Mouse (Mus musculus) heart, postnatal 0 days (tissue): Measurements from ENCODE around the gene Armc5.

Experiments
- CTCF ChIP-seq: IDR thresholded peaks from 2 replicates; pipeline ENCODE4 v1.5.1; 2016; ENCODE audit warnings: antibody characterized with exemption, control low read depth, low read depth
- EP300 ChIP-seq: IDR thresholded peaks from 2 replicates; pipeline ENCODE4 v1.6.1; 2016; ENCODE audit warnings: antibody characterized with exemption, low read depth

DNA sequence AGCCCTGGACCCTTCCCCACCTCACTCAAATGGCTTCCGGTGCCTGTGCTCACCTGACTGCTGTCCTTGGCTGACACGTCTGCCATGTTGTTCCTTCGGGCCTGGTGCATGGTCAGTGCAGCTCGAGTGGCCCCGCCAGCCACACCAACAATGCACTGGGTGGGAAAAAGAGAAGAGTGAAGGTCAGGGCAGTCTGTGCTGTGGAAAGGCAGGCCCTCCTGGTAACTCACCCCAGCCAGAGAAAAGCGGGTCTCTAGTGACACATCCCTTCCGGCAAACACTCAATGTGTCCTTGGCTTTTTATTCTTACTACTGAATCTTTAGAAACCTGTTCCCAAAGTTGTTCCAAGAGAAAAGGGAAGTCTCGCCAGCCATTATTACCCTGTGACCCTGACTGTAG lies 47.9 kb downstream of the Armc5 start:
- no peak for TF ChIP-seq CTCF
- TF ChIP-seq EP300: no peak
